Comparison of ENCODE assay signal across 8 mouse cellular contexts in genomic region chr6:128355726-128356416, GRCm38 (mm10). TPM values are rescaled to one million over a fixed set of nuclear protein-coding genes. Genes with fewer than 3 reads are reported as not detected.
DNase-seq lines count a peak whose midpoint lies in the region; ATAC-seq and TF ChIP-seq lines count a peak whose summit lies in the region.

Gene Tulp3, minus strand, starts transcription at chr6:128355851.

- H3K9me3 ChIP-seq in hindbrain, embryonic 14.5 days (ENCODE audit: control insufficient read depth, low read length), result no peaks in the 10 kb centered on the region

- no peak for TF ChIP-seq CTCF in Patski (IDR thresholded peaks at IDR 0.05)

- no peak for DNase-seq in Patski (ENCODE audit: low read depth, low spot score)
- DNase-seq in cerebellum, postnatal 14 days, result peak; percentile 99 to 100
- DNase-seq in frontal cortex, postnatal 25 days (ENCODE audit: low spot score in 2 of 2), result peak; percentile 91 to 93
- peak; percentile 94 for DNase-seq in hindbrain, embryonic 14.5 days (ENCODE audit: low spot score)
- DNase-seq in layer of hippocampus, postnatal 36 days, result peak; percentile 97
- DNase-seq in lung, postnatal 36 days, result peak; percentile 96
- peak; percentile 98 for DNase-seq in retina, postnatal 1 day
- peak; percentile 90 to 92 for DNase-seq in urinary bladder, adult 18-20 months (ENCODE audit: low spot score in 2 of 2)

- H3K36me3 ChIP-seq in hindbrain, embryonic 14.5 days (replicated peaks; ENCODE audit: control insufficient read depth, insufficient read depth), result peaks cover 22% of the 10 kb centered on the region

- POLR2A ChIA-PET in Patski (lab: Charles Lee), result interaction anchor here (0.6 to 0.7 kb wide), 2 partner anchors 117 to 124 kb away, joined by 3 read pairs; no protein-coding TSS in a partner anchor

- peak within 1 kb of the TSS; percentile 67 for H3K4me3 ChIP-seq in hindbrain, embryonic 14.5 days (replicated peaks; ENCODE audit: low read length)

- H3K27ac ChIP-seq in hindbrain, embryonic 14.5 days, result peak within 1 kb of the TSS; percentile 85

- peak within 1 kb of the TSS; percentile 58 for H3K4me2 ChIP-seq in hindbrain, embryonic 14.5 days (replicated peaks)

- peak; percentile 97 for ATAC-seq in Patski
- peak; percentile 98 for ATAC-seq in hindbrain, embryonic 14.5 days (ENCODE audit: low FRiP score)

- H3K27me3 ChIP-seq in Patski, result no peaks in the 10 kb centered on the region
- H3K27me3 ChIP-seq in hindbrain, embryonic 14.5 days (ENCODE audit: control insufficient read depth, insufficient read depth, low read length), result no peaks in the 10 kb centered on the region

- under 1% methylated on average over 37 of the region's 42 CpGs for WGBS in hindbrain, embryonic 14.5 days

- peaks cover 13% of the 10 kb centered on the region for H3K4me1 ChIP-seq in hindbrain, embryonic 14.5 days (replicated peaks; ENCODE audit: control insufficient read depth, insufficient read depth, low read length)

- in situ Hi-C loops in Patski (cut with MboI; ENCODE audit: low pct_unique_long_range_greater_than_20kb), result loop anchor here (5.0 kb wide), 1 partner anchor 39 kb away; no protein-coding TSS in a partner anchor

- H3K9ac ChIP-seq in hindbrain, embryonic 14.5 days, result peak within 1 kb of the TSS; percentile 74

- CTCF ChIA-PET in Patski (lab: Charles Lee), result interaction anchor here (1.0 to 1.3 kb wide), 5 partner anchors 10 to 55 kb away, joined by 3 to 4 read pairs (median 4); no protein-coding TSS in a partner anchor

RNA-seq across cellular contexts. Expression of gene Tulp3, which starts in this region (rescaled TPM):
- polyA plus RNA-seq in Patski (2021), result 79.6 TPM
- polyA plus RNA-seq in hindbrain, embryonic 14.5 days (2014; fragmentation: Nextera tagmentation; extraction: Ambion mirVana), result 14.3 and 20.0 TPM in 2 replicates
- 10 to 100 TPM; 19.6 to 24.0 TPM for total RNA-seq in layer of hippocampus, postnatal 36 days (2021)
